Mouse (Mus musculus) heart, adult 2 months (tissue): ENCODE measurements at regions not wholly inside any gene's neighbourhood (a gene's known extent, or its start where the extent isn't known, plus 50 kb on each side); places are given as distances from the start of the nearest gene placed in this dataset.

Source experiments
- DNase-seq, 2 experiments: peaks; one replicate each; pipeline ENCODE4 v3.0.0; 2021
- H3K27ac ChIP-seq: fragments of 200-600 bp; 2 replicates; pipeline ENCODE4 v1.8.1; 2022
- H3K27me3 ChIP-seq: fragments of 200-500 bp; 2 replicates; pipeline ENCODE4 v1.6.1; 2012; ENCODE audit warnings: mild to moderate bottlenecking, low read length, inconsistent platforms, mixed read lengths; ENCODE audit not compliant: control insufficient read depth, insufficient read depth
- H3K36me3 ChIP-seq: fragments of 200-500 bp; 2 replicates; pipeline ENCODE4 v1.6.1; 2012; ENCODE audit warnings: low read length, inconsistent platforms; ENCODE audit not compliant: control insufficient read depth, insufficient read depth
- H3K4me1 ChIP-seq: fragments of 200-500 bp; 2 replicates; pipeline ENCODE4 v1.6.1; 2011; ENCODE audit warnings: low read length; ENCODE audit not compliant: control insufficient read depth, insufficient read depth
- H3K4me3 ChIP-seq: fragments of 200-600 bp; 2 replicates; pipeline ENCODE4 v1.8.1; 2022
- H3K79me2 ChIP-seq: fragments of 200-500 bp; replicated peaks from 2 replicates; pipeline ENCODE4 v1.6.1; 2012; ENCODE audit warnings: mild to moderate bottlenecking, inconsistent platforms, low read length, moderate library complexity, mixed read lengths; ENCODE audit not compliant: control insufficient read depth, insufficient read depth
- H3K9ac ChIP-seq: fragments of 200-500 bp; 2 replicates; pipeline ENCODE4 v1.6.1; 2012; ENCODE audit warnings: low read depth, mild to moderate bottlenecking, control low read depth, inconsistent platforms, low read length, mixed read lengths
- CTCF ChIP-seq: fragments of 200-600 bp; IDR thresholded peaks from 2 replicates; pipeline ENCODE4 v1.8.1; 2022; ENCODE audit warnings: antibody characterized with exemption, mild to moderate bottlenecking, moderate library complexity
- EP300 ChIP-seq: fragments of 200-500 bp; IDR thresholded peaks from 2 replicates; pipeline ENCODE4 v1.6.1; 2011; ENCODE audit warnings: low read depth, low read length, control low read depth; ENCODE audit not compliant: insufficient read depth
- POLR2A ChIP-seq: fragments of 200-500 bp; IDR thresholded peaks from 2 replicates; pipeline ENCODE4 v1.6.1; 2011; ENCODE audit warnings: mild to moderate bottlenecking, low read depth, low read length, control low read depth; ENCODE audit not compliant: insufficient read depth
- WGBS: fragments of 180-500 bp; shearing (Covaris S2); methylation state at CpG from one replicate; pipeline ENCODE4 v1.1.7; 2018; 5-methylcytosine and 5-hydroxymethylcytosine counted together
- intact Hi-C: fragments of 180-260 bp; cut with DNase I; formaldehyde crosslinking; loops from one replicate; pipeline ENCODE4 v1.15.1; 2025

DNA sequence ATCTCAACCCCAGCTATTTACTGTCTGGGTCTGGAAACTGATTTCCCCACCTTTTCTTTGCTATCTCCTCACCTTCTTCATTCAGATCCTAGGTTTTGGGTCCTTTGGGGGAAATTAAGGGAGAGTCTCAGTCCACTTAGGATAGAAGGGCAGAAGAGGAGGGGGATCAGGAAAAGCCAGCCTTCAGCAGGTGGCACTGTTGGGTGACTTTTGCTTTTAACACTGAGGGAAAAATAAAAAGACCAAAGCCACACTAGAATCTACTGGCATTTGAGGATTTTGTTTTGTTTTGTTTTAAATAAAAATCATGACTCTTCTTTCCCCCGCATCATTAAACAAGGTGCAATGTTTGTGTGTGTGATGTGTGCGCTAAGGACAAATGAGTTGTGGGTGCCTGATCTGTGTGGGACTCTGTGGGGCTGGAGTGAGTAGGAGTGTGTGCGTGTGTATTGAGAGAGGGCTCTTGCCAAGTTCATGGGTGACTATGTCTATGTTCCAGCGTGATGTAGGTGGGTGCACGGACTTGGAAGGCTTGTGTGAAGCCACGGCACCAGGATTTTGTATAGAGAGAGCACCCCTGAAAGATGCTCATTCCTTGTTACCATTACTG is 159.4 kb downstream of the Rps24 start:
- 88% methylated on average over 6 of the region's 6 CpGs for WGBS
- DNase-seq = no peak
- no peaks in the 10 kb centered on the region for H3K36me3 ChIP-seq

GRCm38 (mm10) chr14:24647722-24648121 is 160.8 kb downstream of the Rps24 start:
- intact Hi-C loops = loop anchor here (1.0 kb wide), 1 partner anchor 146 kb away; no protein-coding TSS in a partner anchor
- H3K27ac ChIP-seq = no peak overlapping the region
- H3K9ac ChIP-seq = no peak overlapping the region
- H3K36me3 ChIP-seq = no peaks in the 10 kb centered on the region
- H3K27me3 ChIP-seq = no peaks in the 10 kb centered on the region
- H3K79me2 ChIP-seq = no peaks in the 10 kb centered on the region
- TF ChIP-seq EP300 (no peak), CTCF (no peak), POLR2A (no peak)
- 82% methylated on average over 4 of the region's 4 CpGs for WGBS
- no peaks in the 10 kb centered on the region for H3K4me1 ChIP-seq
- DNase-seq = no peak
- no peak overlapping the region for H3K4me3 ChIP-seq

More for the DNA sequence above, 159.4 kb downstream of the Rps24 start:
- H3K9ac ChIP-seq = no peak overlapping the region
- no peaks in the 10 kb centered on the region for H3K79me2 ChIP-seq
- no peak overlapping the region for H3K27ac ChIP-seq
- H3K27me3 ChIP-seq = no peaks in the 10 kb centered on the region
- TF ChIP-seq POLR2A = no peak
- peak; percentile 59 for TF ChIP-seq CTCF
- H3K4me3 ChIP-seq = no peak overlapping the region
- H3K4me1 ChIP-seq = no peaks in the 10 kb centered on the region
- intact Hi-C loops = no loop called here

DNA sequence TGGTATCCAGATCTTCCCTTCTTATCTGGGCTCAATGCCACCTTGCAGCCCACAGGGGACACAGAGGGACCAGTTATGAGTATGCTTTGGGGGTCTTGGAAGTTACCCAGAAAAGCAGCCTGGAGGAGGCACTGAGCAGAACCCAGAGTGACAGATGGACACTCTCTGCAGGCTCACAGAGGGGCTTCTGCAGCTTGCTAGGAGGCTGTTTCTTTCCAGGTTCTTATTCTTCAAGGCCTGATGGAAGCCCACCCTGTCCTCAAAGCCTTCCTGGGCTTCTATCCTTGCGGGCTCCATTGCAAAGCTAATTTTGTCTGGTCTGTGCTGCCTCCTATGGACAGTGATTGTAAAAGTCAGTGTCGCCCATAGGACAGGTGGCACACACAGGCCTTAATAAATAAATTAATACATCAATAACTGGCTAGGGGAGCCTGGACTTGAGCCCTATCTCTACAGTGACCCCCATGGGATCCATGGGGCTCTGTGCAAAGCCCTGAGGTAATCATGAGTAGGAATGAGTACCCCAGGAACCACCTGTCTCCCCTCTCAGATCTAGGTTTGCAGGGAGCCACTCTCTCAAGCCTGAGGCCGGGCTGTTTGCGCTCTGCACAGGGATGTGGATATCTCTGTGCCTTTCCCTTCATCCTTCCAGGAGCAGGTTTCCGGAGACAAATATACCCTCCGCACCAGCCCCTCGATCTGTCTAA is 163.4 kb downstream of the Rps24 start:
- TF ChIP-seq EP300 = no peak
- TF ChIP-seq CTCF = peak; percentile 62
- H3K79me2 ChIP-seq = no peaks in the 10 kb centered on the region
- H3K27me3 ChIP-seq = no peaks in the 10 kb centered on the region
- H3K27ac ChIP-seq = no peak overlapping the region
- no peak overlapping the region for H3K9ac ChIP-seq
- no peak overlapping the region for H3K4me3 ChIP-seq
- H3K4me1 ChIP-seq = no peaks in the 10 kb centered on the region; the same call in 1 of the 2 replicates
- no peak for DNase-seq
- intact Hi-C loops = no loop called here
- H3K36me3 ChIP-seq = no peaks in the 10 kb centered on the region
- 73% methylated on average over 7 of the region's 7 CpGs for WGBS

DNA sequence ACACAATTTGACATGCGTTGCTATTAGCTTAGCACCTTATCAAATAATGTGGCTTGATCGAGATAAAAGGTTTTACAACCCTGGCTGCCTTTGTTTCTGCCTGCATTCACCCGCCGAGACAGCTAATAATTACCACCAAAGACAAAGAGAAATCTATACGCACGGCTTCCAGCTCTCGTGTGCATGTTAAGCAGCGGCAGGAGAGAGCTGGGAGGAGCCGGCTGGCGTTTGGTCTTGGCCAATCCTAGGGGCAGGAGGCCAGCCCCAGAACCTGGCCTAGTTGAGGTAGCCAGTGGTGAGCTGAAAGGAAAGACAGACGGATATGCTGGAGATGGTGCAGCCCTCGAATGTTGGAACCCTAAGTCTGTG is 164.0 kb downstream of the Rps24 start:
- 62% methylated on average over 12 of the region's 12 CpGs for WGBS
- Histone ChIP-seq H3K79me2 (no peaks in the 10 kb centered on the region), H3K4me3 (no peak overlapping the region), H3K27me3 (no peaks in the 10 kb centered on the region), H3K9ac (no peak overlapping the region), H3K27ac (no peak overlapping the region), H3K36me3 (no peaks in the 10 kb centered on the region), H3K4me1 (peaks cover 1% of the 10 kb centered on the region)
- no peak for TF ChIP-seq POLR2A
- TF ChIP-seq EP300 = no peak
- TF ChIP-seq CTCF = no peak
- DNase-seq = no peak
- intact Hi-C loops = no loop called here

DNA sequence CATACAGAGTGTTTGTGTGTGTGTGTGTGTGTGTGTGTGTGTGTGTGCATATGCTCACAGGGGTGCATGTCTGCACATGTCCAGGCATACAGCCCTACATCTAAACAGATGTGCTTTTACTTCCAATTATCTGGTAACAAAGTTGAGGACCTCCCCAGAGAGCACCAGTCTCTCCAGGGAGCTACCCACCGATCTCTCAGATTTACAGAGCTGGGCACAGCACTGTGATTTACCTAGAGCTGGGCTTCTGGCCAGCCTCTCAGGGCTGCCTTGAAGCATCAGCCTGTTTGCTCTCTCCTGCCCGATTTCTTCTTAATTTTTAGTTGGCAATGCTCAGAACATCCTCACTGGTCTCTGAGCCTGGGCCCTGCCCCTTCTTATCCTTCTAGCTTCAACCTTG is 165.7 kb downstream of the Rps24 start:
- H3K4me3 ChIP-seq = no peak overlapping the region
- intact Hi-C loops = no loop called here
- no peak for DNase-seq
- no peaks in the 10 kb centered on the region for H3K79me2 ChIP-seq
- H3K36me3 ChIP-seq = no peaks in the 10 kb centered on the region
- WGBS = 71% methylated on average over 2 of the region's 2 CpGs
- H3K9ac ChIP-seq = no peak overlapping the region
- H3K4me1 ChIP-seq = peaks cover 1% of the 10 kb centered on the region
- no peaks in the 10 kb centered on the region for H3K27me3 ChIP-seq
- no peak overlapping the region for H3K27ac ChIP-seq
- no peak for TF ChIP-seq CTCF
- TF ChIP-seq POLR2A = no peak

- no peaks in the 10 kb centered on the region for H3K36me3 ChIP-seq
- intact Hi-C loops = no loop called here
- DNase-seq = peak; percentile 33 to 45
- H3K27me3 ChIP-seq = no peaks in the 10 kb centered on the region
- no peak overlapping the region for H3K27ac ChIP-seq
- H3K4me1 ChIP-seq = peaks cover 1% of the 10 kb centered on the region
- H3K4me3 ChIP-seq = no peak overlapping the region
- TF ChIP-seq EP300 (no peak), POLR2A (no peak), CTCF (no peak)
- H3K9ac ChIP-seq = no peak overlapping the region
- WGBS = 14% methylated on average over 9 of the region's 9 CpGs
- H3K79me2 ChIP-seq = no peaks in the 10 kb centered on the region
Measured at GRCm38 (mm10) chr14:24655580-24655979, 168.7 kb downstream of the Rps24 start.
